Mouse (Mus musculus) C2C12 (cell line): ENCODE results near the gene Fez2.

ENCODE experiments used
- CEBPB ChIP-seq: IDR thresholded peaks from one replicate; pipeline ENCODE4 v1.6.1; 2011; ENCODE audit warnings: low read depth, mild to moderate bottlenecking, control low read depth, moderate library complexity
- CTCF ChIP-seq: IDR thresholded peaks from one replicate; pipeline ENCODE4 v1.5.1; 2011; ENCODE audit not compliant: control insufficient read depth, insufficient read depth, insufficient read length
- MYOD1 ChIP-seq: IDR thresholded peaks from one replicate; pipeline ENCODE4 v1.6.1; 2011; ENCODE audit warnings: low read depth; ENCODE audit not compliant: control insufficient read depth, insufficient read length
- USF1 ChIP-seq: IDR thresholded peaks from one replicate; pipeline ENCODE4 v1.6.1; 2011; ENCODE audit warnings: low read depth, mild to moderate bottlenecking, control low read depth, moderate library complexity

DNA sequence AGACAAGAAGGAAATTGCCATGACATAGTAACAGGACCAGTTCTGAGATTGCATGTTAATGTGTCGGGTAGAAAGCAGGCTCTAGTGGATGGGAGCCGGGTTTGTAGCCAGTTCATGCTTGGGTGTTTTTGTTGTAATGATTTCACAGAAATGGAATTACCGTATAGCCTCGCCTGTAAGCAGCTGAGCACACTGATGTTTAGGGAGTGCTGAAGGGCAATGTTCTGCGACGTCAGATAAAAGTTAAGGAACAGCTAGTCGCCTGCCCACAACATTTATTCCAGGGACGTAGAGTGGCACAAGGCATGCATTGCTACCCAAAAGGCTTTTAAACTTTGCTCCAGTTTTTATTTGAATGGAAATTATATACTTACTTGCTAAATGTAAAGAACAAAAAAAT lies 86.5 kb downstream of the Fez2 start:
- TF ChIP-seq CTCF (no peak), USF1 (no peak), MYOD1 (no peak), CEBPB (no peak)
